Mouse (Mus musculus): Measurements from ENCODE around the gene Kcnh6.
"Not testable (repeated sequence)": the region's sequence is repeated elsewhere in the genome, so short reads cannot be mapped to it uniquely, and the experiment has no call there.

Gene Kcnh6

GRCm38 (mm10) chr11:106013556-106014225 is 5.8 kb downstream of the Kcnh6 start:
- no peak for DNase-seq (ENCODE audit: low read depth, low spot score)

- no peak for DNase-seq (ENCODE audit: low read depth, low spot score)
These were observed 8.5 kb downstream of the Kcnh6 start for GRCm38 (mm10) chr11:106016440-106016839.

- DNase-seq (ENCODE audit: low read depth, low spot score) = peak; percentile 78
These were observed 12.3 kb downstream of the Kcnh6 start for GRCm38 (mm10) chr11:106020051-106020763.

GRCm38 (mm10) chr11:106025774-106026173 is 17.9 kb downstream of the Kcnh6 start:
- DNase-seq (ENCODE audit: low read depth, low spot score) = no peak

GRCm38 (mm10) chr11:106026465-106027151 is 18.7 kb downstream of the Kcnh6 start:
- peak; percentile 72 for DNase-seq (ENCODE audit: low read depth, low spot score)

GRCm38 (mm10) chr11:106027607-106028006 is 19.7 kb downstream of the Kcnh6 start:
- DNase-seq (ENCODE audit: low read depth, low spot score) = no peak

- DNase-seq (ENCODE audit: low read depth, low spot score) = not testable (repeated sequence)
These were observed 24.1 kb downstream of the Kcnh6 start for GRCm38 (mm10) chr11:106032074-106032473.

GRCm38 (mm10) chr11:106033491-106033919 is 25.6 kb downstream of the Kcnh6 start:
- DNase-seq (ENCODE audit: low read depth, low spot score) = no peak

GRCm38 (mm10) chr11:106034986-106035385 is 27.1 kb downstream of the Kcnh6 start:
- no peak for DNase-seq (ENCODE audit: low read depth, low spot score)

GRCm38 (mm10) chr11:106036548-106037417 is 28.9 kb downstream of the Kcnh6 start, which contains the start of gene Dcaf7:
Gene Dcaf7, plus strand, starts transcription at chr11:106036872.
- peak; percentile 98 for DNase-seq (ENCODE audit: low read depth, low spot score)

- DNase-seq (ENCODE audit: low read depth, low spot score) = peak; percentile 84
These were observed 29.5 kb downstream of the Kcnh6 start for GRCm38 (mm10) chr11:106037418-106037751.

GRCm38 (mm10) chr11:106044349-106044748 is 36.4 kb downstream of the Kcnh6 start:
- no peak for DNase-seq (ENCODE audit: low read depth, low spot score)

- DNase-seq (ENCODE audit: low read depth, low spot score) = no peak
These were observed 37.3 kb downstream of the Kcnh6 start for GRCm38 (mm10) chr11:106045256-106045655.

GRCm38 (mm10) chr11:106045780-106046179 is 37.9 kb downstream of the Kcnh6 start:
- peak; percentile 53 for DNase-seq (ENCODE audit: low read depth, low spot score)

GRCm38 (mm10) chr11:106046584-106046983 is 38.7 kb downstream of the Kcnh6 start:
- no peak for DNase-seq (ENCODE audit: low read depth, low spot score)

- DNase-seq (ENCODE audit: low read depth, low spot score) = no peak
These were observed 46.0 kb downstream of the Kcnh6 start for GRCm38 (mm10) chr11:106053921-106054320.

GRCm38 (mm10) chr11:106054600-106054999 is 46.7 kb downstream of the Kcnh6 start:
- DNase-seq (ENCODE audit: low read depth, low spot score) = no peak

GRCm38 (mm10) chr11:106055341-106055740 is 47.4 kb downstream of the Kcnh6 start:
- DNase-seq (ENCODE audit: low read depth, low spot score) = no peak

- DNase-seq (ENCODE audit: low read depth, low spot score) = no peak
These were observed 49.0 kb downstream of the Kcnh6 start for GRCm38 (mm10) chr11:106056819-106057491.

- DNase-seq (ENCODE audit: low read depth, low spot score) = no peak
These were observed 50.1 kb downstream of the Kcnh6 start for GRCm38 (mm10) chr11:106058020-106058419.

- DNase-seq (ENCODE audit: low read depth, low spot score) = no peak
These were observed 52.6 kb downstream of the Kcnh6 start for GRCm38 (mm10) chr11:106060549-106060948.
